Mouse (Mus musculus) intestine, embryonic 16.5 days (tissue): ENCODE measurements at regions not wholly inside any gene's neighbourhood (a gene's known extent, or its start where the extent isn't known, plus 50 kb on each side); places are given as distances from the start of the nearest gene placed in this dataset.

Experiments used
- ATAC-seq: fragments of 200-750 bp; cut with Nextera tagmentation; 2 replicates; pipeline ENCODE4 v1.8.0; 2017; ENCODE audit warnings: moderate TSS enrichment, moderate library complexity
- H3K27ac ChIP-seq: fragments of 300-500 bp; sonication (generic); 2 replicates; pipeline ENCODE4 v1.5.1; 2014; ENCODE audit warnings: mild to moderate bottlenecking, low read length
- H3K27me3 ChIP-seq: fragments of 300-500 bp; sonication (generic); replicated peaks from 2 replicates; pipeline ENCODE4 v1.6.1; 2014; ENCODE audit warnings: low read length, control low read depth, mixed read lengths; ENCODE audit not compliant: control insufficient read depth, insufficient read depth
- H3K36me3 ChIP-seq: fragments of 300-500 bp; sonication (generic); 2 replicates; pipeline ENCODE4 v1.6.1; 2014; ENCODE audit warnings: low read length, control low read depth; ENCODE audit not compliant: control insufficient read depth, insufficient read depth
- H3K4me1 ChIP-seq: fragments of 300-500 bp; sonication (generic); 2 replicates; pipeline ENCODE4 v1.6.1; 2014; ENCODE audit warnings: low read length, control low read depth, mixed read lengths; ENCODE audit not compliant: control insufficient read depth, insufficient read depth
- H3K4me2 ChIP-seq: fragments of 300-500 bp; sonication (generic); 2 replicates; pipeline ENCODE4 v1.6.1; 2014; ENCODE audit warnings: low read depth, low read length, control low read depth
- H3K4me3 ChIP-seq: fragments of 300-500 bp; sonication (generic); 2 replicates; pipeline ENCODE4 v1.5.1; 2014; ENCODE audit warnings: mild to moderate bottlenecking, low read length
- H3K9ac ChIP-seq: fragments of 300-500 bp; sonication (generic); 2 replicates; pipeline ENCODE4 v1.6.1; 2014; ENCODE audit warnings: low read depth, low read length
- H3K9me3 ChIP-seq: fragments of 300-500 bp; sonication (generic); 2 replicates; pipeline ENCODE4 v1.6.1; 2016; ENCODE audit warnings: low read length, control low read depth; ENCODE audit not compliant: control insufficient read depth
- WGBS: fragments of 180-500 bp; shearing (Covaris S2); extraction: QIAGEN DNeasy Blood & Tissue Kit; methylation state at CpG from one replicate; pipeline ENCODE4 v1.1.7; 2014; 5-methylcytosine and 5-hydroxymethylcytosine counted together

- Histone ChIP-seq H3K4me3 (no peak overlapping the region), H3K27ac (no peak overlapping the region), H3K9ac (no peak overlapping the region), H3K36me3 (no peaks in the 10 kb centered on the region), H3K27me3 (no peaks in the 10 kb centered on the region), H3K4me1 (0 out of 2 replicates have a peak, but pooled peaks cover 3% of the 10 kb centered on the region), H3K4me2 (no peak overlapping the region), H3K9me3 (no peaks in the 10 kb centered on the region)
- 91% methylated on average over 2 of the region's 2 CpGs for WGBS
- no peak for ATAC-seq
Measured at GRCm38 (mm10) chr12:15713623-15714022, 103.1 kb downstream of the Trib2 start.

- Histone ChIP-seq H3K4me3 (no peak overlapping the region), H3K27ac (no peak overlapping the region), H3K36me3 (no peaks in the 10 kb centered on the region), H3K9ac (no peak overlapping the region), H3K27me3 (no peaks in the 10 kb centered on the region), H3K9me3 (no peaks in the 10 kb centered on the region), H3K4me2 (no peak overlapping the region), H3K4me1 (0 out of 2 replicates have a peak, but pooled peaks cover 3% of the 10 kb centered on the region)
- no peak for ATAC-seq
- WGBS = 83% methylated on average over 6 of the region's 6 CpGs
Measured at GRCm38 (mm10) chr12:15707570-15708095, 109.1 kb downstream of the Trib2 start.

- no peak overlapping the region for H3K4me3 ChIP-seq
- no peaks in the 10 kb centered on the region for H3K27me3 ChIP-seq
- H3K4me1 ChIP-seq = 0 out of 2 replicates have a peak, but pooled peaks cover 3% of the 10 kb centered on the region
- H3K36me3 ChIP-seq = no peaks in the 10 kb centered on the region
- no peaks in the 10 kb centered on the region for H3K9me3 ChIP-seq
- WGBS = 23% methylated on average over 5 of the region's 5 CpGs
- H3K9ac ChIP-seq = no peak overlapping the region
- peak; percentile 88 for ATAC-seq
- H3K4me2 ChIP-seq = no peak overlapping the region
- no peak overlapping the region for H3K27ac ChIP-seq
Measured at GRCm38 (mm10) chr12:15704412-15704811, 112.3 kb downstream of the Trib2 start.

GRCm38 (mm10) chr12:15702137-15702536 is 114.6 kb downstream of the Trib2 start:
- Histone ChIP-seq H3K36me3 (no peaks in the 10 kb centered on the region), H3K4me3 (no peak overlapping the region), H3K9ac (no peak overlapping the region), H3K4me2 (no peak overlapping the region), H3K9me3 (no peaks in the 10 kb centered on the region), H3K4me1 (peaks cover 13% of the 10 kb centered on the region; the same call in 1 of the 2 replicates), H3K27ac (no peak overlapping the region), H3K27me3 (no peaks in the 10 kb centered on the region)
- 92% methylated on average over 1 of the region's 1 CpGs for WGBS
- ATAC-seq = no peak

GRCm38 (mm10) chr12:15698829-15699228 is 117.9 kb downstream of the Trib2 start:
- H3K9ac ChIP-seq = no peak overlapping the region
- no peak overlapping the region for H3K4me3 ChIP-seq
- no peaks in the 10 kb centered on the region for H3K9me3 ChIP-seq
- H3K36me3 ChIP-seq = no peaks in the 10 kb centered on the region
- H3K4me1 ChIP-seq = peaks cover 11% of the 10 kb centered on the region; the same call in 1 of the 2 replicates
- H3K27ac ChIP-seq = peak overlapping the region; percentile 54
- no peaks in the 10 kb centered on the region for H3K27me3 ChIP-seq
- no peak overlapping the region for H3K4me2 ChIP-seq
- peak; percentile 75 for ATAC-seq
- 6% methylated on average over 4 of the region's 4 CpGs for WGBS

GRCm38 (mm10) chr12:15698042-15698771 is 118.5 kb downstream of the Trib2 start:
- peak; percentile 59 for ATAC-seq
- no peak overlapping the region for H3K4me3 ChIP-seq
- no peak overlapping the region for H3K9ac ChIP-seq
- peaks cover 10% of the 10 kb centered on the region; the same call in 1 of the 2 replicates for H3K4me1 ChIP-seq
- peak overlapping the region; percentile 54; the same call in 1 of the 2 replicates for H3K27ac ChIP-seq
- no peaks in the 10 kb centered on the region for H3K36me3 ChIP-seq
- no peak overlapping the region for H3K4me2 ChIP-seq
- 41% methylated on average over 6 of the region's 6 CpGs for WGBS
- H3K27me3 ChIP-seq = no peaks in the 10 kb centered on the region
- no peaks in the 10 kb centered on the region for H3K9me3 ChIP-seq

GRCm38 (mm10) chr12:15688342-15688741 is 128.4 kb downstream of the Trib2 start:
- no peaks in the 10 kb centered on the region for H3K36me3 ChIP-seq
- H3K27me3 ChIP-seq = no peaks in the 10 kb centered on the region
- H3K4me3 ChIP-seq = no peak overlapping the region
- H3K27ac ChIP-seq = no peak overlapping the region
- no peak overlapping the region for H3K9ac ChIP-seq
- no peaks in the 10 kb centered on the region for H3K4me1 ChIP-seq
- H3K4me2 ChIP-seq = no peak overlapping the region
- ATAC-seq = no peak
- WGBS = 76% methylated on average over 2 of the region's 2 CpGs
- H3K9me3 ChIP-seq = no peaks in the 10 kb centered on the region

GRCm38 (mm10) chr12:15684311-15684710 is 132.4 kb downstream of the Trib2 start:
- Histone ChIP-seq H3K36me3 (no peaks in the 10 kb centered on the region), H3K27ac (no peak overlapping the region), H3K4me1 (no peaks in the 10 kb centered on the region), H3K27me3 (no peaks in the 10 kb centered on the region), H3K4me2 (no peak overlapping the region), H3K4me3 (no peak overlapping the region), H3K9ac (no peak overlapping the region), H3K9me3 (no peaks in the 10 kb centered on the region)
- ATAC-seq = no peak
- 48% methylated on average over 5 of the region's 5 CpGs for WGBS

- Histone ChIP-seq H3K4me2 (no peak overlapping the region), H3K4me3 (no peak overlapping the region), H3K4me1 (no peaks in the 10 kb centered on the region), H3K9ac (no peak overlapping the region), H3K36me3 (no peaks in the 10 kb centered on the region), H3K27me3 (no peaks in the 10 kb centered on the region), H3K9me3 (no peaks in the 10 kb centered on the region), H3K27ac (no peak overlapping the region)
- WGBS = 83% methylated on average over 5 of the region's 5 CpGs
- ATAC-seq = no peak
Measured at GRCm38 (mm10) chr12:15681678-15682355, 134.9 kb downstream of the Trib2 start.
